Mouse (Mus musculus) forebrain, embryonic 13.5 days (tissue): ENCODE measurements around the gene Prss12. TPM values are rescaled to one million over a fixed set of nuclear protein-coding genes. Genes with fewer than 3 reads are reported as not detected.

Experiments
- ATAC-seq: fragments of 200-750 bp; cut with Nextera tagmentation; 2 replicates; pipeline ENCODE4 v1.8.0; 2017
- H3K27ac ChIP-seq: fragments of 300-500 bp; sonication (generic); 2 replicates; pipeline ENCODE4 v1.5.1; 2015; ENCODE audit warnings: inconsistent platforms, mild to moderate bottlenecking, moderate library complexity
- H3K27me3 ChIP-seq: fragments of 300-500 bp; sonication (generic); 2 replicates; pipeline ENCODE4 v1.6.1; 2015; ENCODE audit warnings: mild to moderate bottlenecking, inconsistent platforms
- H3K36me3 ChIP-seq: fragments of 300-500 bp; sonication (generic); 2 replicates; pipeline ENCODE4 v1.6.1; 2015; ENCODE audit warnings: mild to moderate bottlenecking, inconsistent platforms; ENCODE audit not compliant: poor library complexity, severe bottlenecking
- H3K4me1 ChIP-seq: fragments of 300-500 bp; sonication (generic); 2 replicates; pipeline ENCODE4 v1.6.1; 2015; ENCODE audit warnings: inconsistent platforms
- H3K4me2 ChIP-seq: fragments of 300-500 bp; sonication (generic); 2 replicates; pipeline ENCODE4 v1.6.1; 2015; ENCODE audit warnings: inconsistent platforms, mild to moderate bottlenecking, moderate library complexity
- H3K4me3 ChIP-seq: fragments of 300-500 bp; sonication (generic); 2 replicates; pipeline ENCODE4 v1.5.1; 2015; ENCODE audit warnings: mild to moderate bottlenecking, inconsistent platforms
- H3K9ac ChIP-seq: fragments of 300-500 bp; sonication (generic); 2 replicates; pipeline ENCODE4 v1.6.1; 2015; ENCODE audit warnings: mild to moderate bottlenecking, inconsistent platforms
- H3K9me3 ChIP-seq: fragments of 300-500 bp; sonication (generic); replicated peaks from 2 replicates; pipeline ENCODE4 v1.6.1; 2016; ENCODE audit warnings: inconsistent platforms
- WGBS: fragments of 180-500 bp; shearing (Covaris S2); methylation state at CpG from one replicate; pipeline ENCODE4 v1.1.7; 2015; 5-methylcytosine and 5-hydroxymethylcytosine counted together
- polyA plus RNA-seq: library from polyadenylated mRNA; unstranded; fragments of >200 nt; fragmentation: Nextera tagmentation; extraction: Ambion mirVana; gene quantifications from 2 replicates; pipeline ENCODE4 v1.2.1, GENCODE M21; 2015

Prss12 gene
- polyA plus RNA-seq, 1 experiment from 2014 or later = 1.4 TPM

DNA sequence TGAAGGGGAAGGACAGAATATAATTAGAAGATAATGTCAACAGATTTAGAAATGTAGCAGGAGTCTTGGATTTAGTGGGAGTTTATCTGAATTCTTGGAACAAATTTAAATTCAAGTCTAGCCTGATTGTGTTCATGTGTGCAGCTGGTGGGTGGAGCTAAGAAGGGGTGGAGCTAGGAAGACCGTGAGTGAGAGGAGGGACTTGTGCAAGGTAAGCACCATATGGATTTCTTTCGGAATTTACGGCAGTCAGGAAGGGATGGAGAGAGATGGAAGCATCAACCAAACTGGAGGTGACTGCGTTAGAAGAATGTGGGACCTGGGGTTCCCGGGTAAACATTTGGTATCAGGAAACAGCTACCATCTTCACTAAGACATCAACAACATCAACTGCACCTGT, 68.2 kb downstream of the Prss12 start:
- no peaks in the 10 kb centered on the region for H3K9me3 ChIP-seq
- no peak for ATAC-seq
- H3K27me3 ChIP-seq = no peaks in the 10 kb centered on the region
- no peak overlapping the region for H3K27ac ChIP-seq
- no peak overlapping the region for H3K4me2 ChIP-seq
- WGBS = 53% methylated on average over 5 of the region's 5 CpGs
- no peak overlapping the region for H3K4me3 ChIP-seq
- H3K4me1 ChIP-seq = no peaks in the 10 kb centered on the region
- no peak overlapping the region for H3K9ac ChIP-seq
- no peaks in the 10 kb centered on the region for H3K36me3 ChIP-seq

DNA sequence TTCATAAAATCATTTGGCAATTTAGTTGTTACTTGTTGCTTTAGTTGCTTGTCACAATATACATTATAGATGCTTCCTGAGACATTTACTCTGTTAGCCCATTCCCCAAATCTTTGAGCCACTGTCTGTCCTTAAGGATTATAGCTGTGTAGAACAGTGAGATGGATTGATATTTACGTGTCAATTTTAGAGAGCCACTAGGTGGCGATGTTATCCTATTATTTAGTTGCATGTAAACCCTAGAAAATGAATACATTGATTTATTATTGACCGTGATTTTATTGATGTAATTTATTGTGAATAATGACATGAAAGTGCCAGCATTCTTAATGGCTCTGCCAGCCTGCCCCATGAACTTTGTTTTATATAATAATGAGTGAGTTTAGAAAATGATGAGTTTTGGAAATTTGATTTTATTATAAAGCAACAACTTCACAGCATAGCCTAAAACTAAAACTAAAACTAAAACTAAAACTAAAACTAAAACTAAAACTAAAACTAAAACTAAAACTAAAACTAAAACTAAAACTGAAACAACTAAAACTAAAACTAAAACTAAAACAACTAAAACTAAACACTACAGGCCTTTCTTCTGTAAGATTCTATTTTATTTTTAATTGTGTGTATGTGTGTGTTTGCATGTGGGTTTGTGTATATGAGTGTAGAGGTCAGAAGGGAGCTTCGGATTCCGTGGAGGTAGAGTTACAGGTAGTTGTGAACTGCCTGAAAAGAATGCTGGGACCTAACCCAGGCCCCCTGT, 69.1 kb downstream of the Prss12 start:
- no peaks in the 10 kb centered on the region for H3K27me3 ChIP-seq
- H3K4me3 ChIP-seq = no peak overlapping the region
- ATAC-seq = peak; percentile 44; the same call in 1 of the 2 replicates
- H3K9ac ChIP-seq = no peak overlapping the region
- no peaks in the 10 kb centered on the region for H3K9me3 ChIP-seq
- H3K4me1 ChIP-seq = no peaks in the 10 kb centered on the region
- no peak overlapping the region for H3K4me2 ChIP-seq
- no peak overlapping the region for H3K27ac ChIP-seq
- no peaks in the 10 kb centered on the region for H3K36me3 ChIP-seq
- 23% methylated on average over 5 of the region's 5 CpGs for WGBS

GRCm38 (mm10) chr3:123516784-123517183, 70.1 kb downstream of the Prss12 start:
- Histone ChIP-seq H3K36me3 (no peaks in the 10 kb centered on the region), H3K9me3 (no peaks in the 10 kb centered on the region), H3K4me2 (no peak overlapping the region), H3K27me3 (no peaks in the 10 kb centered on the region), H3K4me3 (no peak overlapping the region), H3K9ac (no peak overlapping the region), H3K27ac (no peak overlapping the region), H3K4me1 (no peaks in the 10 kb centered on the region)
- 25% methylated on average over 4 of the region's 4 CpGs for WGBS
- ATAC-seq = peak; percentile 75

GRCm38 (mm10) chr3:123526313-123527067, 79.8 kb downstream of the Prss12 start:
- 51% methylated on average over 11 of the region's 11 CpGs for WGBS
- ATAC-seq = peak; percentile 56; the same call in 1 of the 2 replicates
- no peak overlapping the region for H3K9ac ChIP-seq
- H3K36me3 ChIP-seq = 0 out of 2 replicates have a peak, but pooled peaks cover 3% of the 10 kb centered on the region
- H3K27ac ChIP-seq = no peak overlapping the region
- no peaks in the 10 kb centered on the region for H3K27me3 ChIP-seq
- H3K9me3 ChIP-seq = no peaks in the 10 kb centered on the region
- no peak overlapping the region for H3K4me2 ChIP-seq
- H3K4me3 ChIP-seq = no peak overlapping the region
- H3K4me1 ChIP-seq = peaks cover 4% of the 10 kb centered on the region; the same call in 1 of the 2 replicates

DNA sequence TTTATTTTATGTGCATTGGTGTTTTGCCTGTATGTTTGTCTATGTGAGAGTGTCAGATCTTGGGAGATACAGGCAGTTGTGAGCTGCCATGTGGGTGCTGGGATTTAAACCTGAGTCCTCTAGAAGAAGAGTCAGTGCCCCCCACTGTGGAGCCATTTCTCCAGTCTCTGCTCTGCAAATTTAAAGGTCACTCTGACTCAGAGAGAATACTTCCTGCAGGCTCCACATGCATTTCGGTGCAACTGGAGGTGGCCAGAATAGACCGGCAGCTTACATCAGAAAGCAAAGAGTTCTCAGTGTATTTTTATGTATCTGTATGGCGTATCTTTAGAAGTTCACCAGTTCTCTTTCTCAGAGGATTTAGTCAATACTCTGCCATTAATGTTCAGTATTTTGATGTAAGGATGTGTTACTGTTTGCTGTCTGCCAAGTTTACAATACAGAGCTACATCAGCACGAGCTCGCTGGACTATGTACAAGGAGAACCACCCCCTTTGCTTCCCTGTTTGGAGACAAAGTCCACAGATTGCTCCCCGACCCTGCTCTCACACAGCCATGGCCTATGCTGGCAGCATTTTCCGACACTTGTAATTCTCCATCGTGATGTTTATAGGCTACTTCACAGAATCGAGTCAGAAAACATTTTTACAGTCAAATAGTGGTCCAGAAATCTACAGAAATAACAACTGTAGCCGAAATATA, 81.2 kb downstream of the Prss12 start:
- Histone ChIP-seq H3K36me3 (0 out of 2 replicates have a peak, but pooled peaks cover 3% of the 10 kb centered on the region), H3K9me3 (no peaks in the 10 kb centered on the region), H3K27ac (no peak overlapping the region), H3K4me2 (no peak overlapping the region), H3K27me3 (no peaks in the 10 kb centered on the region), H3K9ac (no peak overlapping the region), H3K4me3 (no peak overlapping the region), H3K4me1 (peaks cover 4% of the 10 kb centered on the region; the same call in 1 of the 2 replicates)
- WGBS = 82% methylated on average over 10 of the region's 10 CpGs
- ATAC-seq = no peak

- ATAC-seq = 0 out of 2 replicates have a peak, but pooled peaks have one; percentile 27
- Histone ChIP-seq H3K36me3 (0 out of 2 replicates have a peak, but pooled peaks cover 3% of the 10 kb centered on the region), H3K4me1 (peaks cover 4% of the 10 kb centered on the region; the same call in 1 of the 2 replicates), H3K9me3 (no peaks in the 10 kb centered on the region), H3K27ac (no peak overlapping the region), H3K9ac (no peak overlapping the region), H3K27me3 (no peaks in the 10 kb centered on the region), H3K4me3 (no peak overlapping the region), H3K4me2 (no peak overlapping the region)
- 69% methylated on average over 2 of the region's 2 CpGs for WGBS
Measured at GRCm38 (mm10) chr3:123531124-123531523, 84.4 kb downstream of the Prss12 start.

DNA sequence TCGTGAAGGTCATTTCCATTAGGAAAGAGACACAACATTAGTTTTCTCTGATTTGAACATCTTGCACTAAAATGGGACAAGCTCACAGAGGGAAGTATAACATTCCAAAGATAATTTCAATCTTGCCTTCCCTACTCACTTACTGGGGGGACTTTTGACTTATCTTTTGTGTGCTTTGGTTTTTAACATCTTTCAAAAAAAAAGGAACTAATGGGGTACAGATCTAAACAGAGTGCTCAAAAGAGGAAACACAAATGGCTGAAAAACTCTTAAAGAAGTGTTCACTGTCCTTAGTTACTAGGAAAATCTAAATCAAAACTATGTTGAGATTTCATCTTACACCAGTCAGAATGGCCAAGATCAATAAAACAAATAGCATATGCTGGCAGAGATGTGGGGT, 90.6 kb downstream of the Prss12 start:
- H3K4me3 ChIP-seq = no peak overlapping the region
- H3K27me3 ChIP-seq = no peaks in the 10 kb centered on the region
- H3K36me3 ChIP-seq = no peaks in the 10 kb centered on the region
- H3K9me3 ChIP-seq = no peaks in the 10 kb centered on the region
- no peak overlapping the region for H3K9ac ChIP-seq
- no peak overlapping the region for H3K27ac ChIP-seq
- ATAC-seq = no peak
- no peak overlapping the region for H3K4me2 ChIP-seq
- H3K4me1 ChIP-seq = no peaks in the 10 kb centered on the region
- 88% methylated on average over 1 of the region's 1 CpGs for WGBS

DNA sequence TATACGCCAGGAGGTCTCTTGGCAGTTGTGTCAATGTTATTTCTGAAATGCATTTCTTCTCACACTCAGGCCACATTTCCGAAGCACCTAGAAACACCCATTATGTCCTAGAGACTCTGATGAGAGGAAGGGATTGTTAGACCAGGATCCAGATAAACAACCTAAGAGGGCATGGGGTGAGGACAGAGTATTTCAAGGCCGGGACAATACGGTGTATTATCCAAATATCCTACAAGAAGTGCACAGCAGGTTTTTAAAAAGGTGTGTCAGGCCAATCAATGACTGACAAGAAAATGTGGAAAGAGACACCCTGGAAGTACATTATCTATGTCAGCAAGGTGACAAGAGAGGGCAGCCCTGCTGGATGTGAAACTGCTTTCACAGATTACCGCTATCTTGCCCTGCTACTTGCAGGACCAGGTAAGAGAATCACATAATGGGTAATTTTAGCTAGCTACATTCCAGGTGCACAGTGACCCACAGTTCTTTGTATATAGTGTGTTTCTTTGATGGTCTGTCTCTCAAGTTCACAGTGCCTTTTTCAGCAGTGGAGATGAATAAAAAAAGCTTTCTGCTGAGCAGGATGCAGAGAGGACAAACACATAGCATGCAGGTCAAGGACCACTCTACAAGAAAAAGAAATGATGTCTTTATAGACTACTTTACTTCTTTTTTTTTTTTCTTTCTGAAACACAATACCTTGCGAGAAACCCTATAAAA, 97.0 kb downstream of the Prss12 start:
- no peaks in the 10 kb centered on the region for H3K4me1 ChIP-seq
- H3K36me3 ChIP-seq = peaks cover 4% of the 10 kb centered on the region
- H3K4me3 ChIP-seq = no peak overlapping the region
- no peak overlapping the region for H3K9ac ChIP-seq
- peak; percentile 50; the same call in 1 of the 2 replicates for ATAC-seq
- 80% methylated on average over 6 of the region's 6 CpGs for WGBS
- H3K9me3 ChIP-seq = no peaks in the 10 kb centered on the region
- no peak overlapping the region for H3K27ac ChIP-seq
- H3K27me3 ChIP-seq = no peaks in the 10 kb centered on the region
- no peak overlapping the region for H3K4me2 ChIP-seq

DNA sequence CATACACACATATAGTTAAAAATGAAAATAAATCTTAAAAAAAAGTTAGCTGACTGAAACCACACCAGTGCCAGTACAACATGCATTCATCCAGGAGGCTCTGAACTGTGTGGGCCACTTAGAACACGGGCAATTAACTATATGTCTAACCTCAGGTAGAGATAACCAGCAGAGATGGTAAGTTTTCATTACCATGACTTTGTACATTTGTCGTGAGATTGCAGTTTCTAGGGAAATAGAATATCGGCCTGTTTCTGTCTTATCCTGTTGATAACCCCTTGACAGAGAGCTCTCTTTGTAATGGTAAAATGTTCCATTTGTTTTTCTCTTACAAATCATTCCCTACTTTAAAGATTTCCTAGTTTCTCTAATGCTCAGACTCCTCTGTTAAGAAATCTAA, 103.8 kb downstream of the Prss12 start:
- 88% methylated on average over 3 of the region's 3 CpGs for WGBS

GRCm38 (mm10) chr3:123553872-123554271, 107.2 kb downstream of the Prss12 start:
- no peaks in the 10 kb centered on the region for H3K27me3 ChIP-seq
- no peaks in the 10 kb centered on the region for H3K36me3 ChIP-seq
- 91% methylated on average over 6 of the region's 6 CpGs for WGBS
- H3K9me3 ChIP-seq = no peaks in the 10 kb centered on the region
- no peak overlapping the region for H3K4me2 ChIP-seq
- H3K4me1 ChIP-seq = no peaks in the 10 kb centered on the region
- no peak overlapping the region for H3K4me3 ChIP-seq
- no peak overlapping the region for H3K9ac ChIP-seq
- no peak overlapping the region for H3K27ac ChIP-seq
- no peak for ATAC-seq

More for the DNA sequence above, 103.8 kb downstream of the Prss12 start:
- Histone ChIP-seq H3K9me3 (no peaks in the 10 kb centered on the region), H3K4me1 (no peaks in the 10 kb centered on the region), H3K27ac (no peak overlapping the region), H3K9ac (no peak overlapping the region), H3K4me3 (no peak overlapping the region), H3K27me3 (no peaks in the 10 kb centered on the region), H3K36me3 (peaks cover 4% of the 10 kb centered on the region), H3K4me2 (no peak overlapping the region)
- ATAC-seq = no peak

DNA sequence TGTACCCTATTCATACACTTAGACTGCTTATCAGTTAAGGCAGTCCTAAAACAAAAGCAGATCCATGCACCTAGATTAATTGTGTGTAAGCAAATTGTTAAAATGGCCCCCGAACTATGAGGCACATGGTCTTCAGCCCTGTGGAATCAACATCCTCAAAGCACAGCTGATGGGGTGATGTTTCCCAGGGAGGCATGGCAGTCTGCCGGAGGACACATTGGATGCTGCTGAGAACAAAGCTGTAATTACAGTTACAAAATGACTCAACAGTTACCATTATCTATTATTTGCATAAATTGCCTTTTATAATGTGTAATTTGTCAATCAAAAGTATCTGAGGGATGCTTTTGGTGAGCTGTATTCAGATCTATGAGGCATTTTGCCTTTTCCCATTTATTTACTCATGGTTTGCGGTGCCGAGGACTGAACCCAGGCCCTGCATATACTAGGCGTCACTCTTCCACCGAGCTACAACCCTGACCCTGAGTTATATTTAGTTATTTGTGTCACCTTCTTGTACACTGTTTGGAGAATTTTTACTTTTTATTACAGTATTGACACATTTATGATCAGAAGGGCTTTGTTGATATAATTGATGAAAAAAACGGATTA, 108.6 kb downstream of the Prss12 start:
- no peaks in the 10 kb centered on the region for H3K36me3 ChIP-seq
- H3K9ac ChIP-seq = no peak overlapping the region
- no peak overlapping the region for H3K4me3 ChIP-seq
- ATAC-seq = peak; percentile 86
- 85% methylated on average over 7 of the region's 7 CpGs for WGBS
- H3K4me1 ChIP-seq = no peaks in the 10 kb centered on the region
- no peaks in the 10 kb centered on the region for H3K9me3 ChIP-seq
- H3K27ac ChIP-seq = no peak overlapping the region
- H3K27me3 ChIP-seq = no peaks in the 10 kb centered on the region
- H3K4me2 ChIP-seq = no peak overlapping the region
